Mouse (Mus musculus) c-Kit-positive CD71-positive TER-119-positive erythroid progenitor cells, embryonic 14.5 days (primary cell): ENCODE measurements at regions not wholly inside any gene's neighbourhood (a gene's known extent, or its start where the extent isn't known, plus 50 kb on each side); places are given as distances from the start of the nearest gene placed in this dataset.
A peak's percentile ranks its signal among the peaks of the same experiment; 100 is the strongest.

Source experiments
- DNase-seq: peaks from one replicate; pipeline ENCODE4 v3.0.0-alpha.2; 2013; ENCODE audit warnings: low spot score

GRCm38 (mm10) chr1:166811341-166812071 lies 129.9 kb upstream of the Fmo9 start:
- DNase-seq = peak; percentile 59

GRCm38 (mm10) chr1:166812072-166812461 lies 130.4 kb upstream of the Fmo9 start:
- DNase-seq = peak; percentile 55

GRCm38 (mm10) chr1:166812920-166813439 lies 131.3 kb upstream of the Fmo9 start:
- DNase-seq = peak; percentile 10

- no peak for DNase-seq
Measured at GRCm38 (mm10) chr1:166817927-166818326, 136.3 kb upstream of the Fmo9 start.

- DNase-seq = no peak
Measured at GRCm38 (mm10) chr1:166818682-166819081, 137.0 kb upstream of the Fmo9 start.

- DNase-seq = no peak
Measured at GRCm38 (mm10) chr1:166819420-166819819, 137.8 kb upstream of the Fmo9 start.

- no peak for DNase-seq
Measured at GRCm38 (mm10) chr1:166820050-166820449, 138.4 kb upstream of the Fmo9 start.

- DNase-seq = peak; percentile 10
Measured at GRCm38 (mm10) chr1:166821146-166821545, 139.5 kb upstream of the Fmo9 start.

- DNase-seq = no peak
Measured at GRCm38 (mm10) chr1:166837299-166837698, 155.7 kb upstream of the Fmo9 start.

- DNase-seq = no peak
Measured at GRCm38 (mm10) chr1:166839833-166840232, 158.2 kb upstream of the Fmo9 start.

- DNase-seq = no peak
Measured at GRCm38 (mm10) chr1:166843397-166843877, 157.8 kb upstream of the Fam78b start.

GRCm38 (mm10) chr1:166846566-166846965 lies 154.7 kb upstream of the Fam78b start:
- no peak for DNase-seq

GRCm38 (mm10) chr1:166847233-166847632 lies 154.0 kb upstream of the Fam78b start:
- no peak for DNase-seq

- no peak for DNase-seq
Measured at GRCm38 (mm10) chr1:166848015-166848535, 153.1 kb upstream of the Fam78b start.

- no peak for DNase-seq
Measured at GRCm38 (mm10) chr1:166855988-166856387, 145.2 kb upstream of the Fam78b start.

- DNase-seq = no peak
Measured at GRCm38 (mm10) chr1:166866256-166866655, 135.0 kb upstream of the Fam78b start.

GRCm38 (mm10) chr1:166871258-166871657 lies 130.0 kb upstream of the Fam78b start:
- DNase-seq = no peak

GRCm38 (mm10) chr1:166876452-166876851 lies 124.8 kb upstream of the Fam78b start:
- no peak for DNase-seq

GRCm38 (mm10) chr1:166883215-166883614 lies 118.0 kb upstream of the Fam78b start:
- no peak for DNase-seq

GRCm38 (mm10) chr1:166895945-166896344 lies 105.3 kb upstream of the Fam78b start:
- DNase-seq = no peak

GRCm38 (mm10) chr1:166898741-166899140 lies 102.5 kb upstream of the Fam78b start:
- DNase-seq = no peak

GRCm38 (mm10) chr1:166899238-166899637 lies 102.0 kb upstream of the Fam78b start:
- DNase-seq = no peak

GRCm38 (mm10) chr1:166900028-166900427 lies 101.2 kb upstream of the Fam78b start:
- no peak for DNase-seq
